Mouse (Mus musculus) testis, postnatal 14 days (tissue): ENCODE data around the gene Gm20388.
"Not testable (repeated sequence)": the region's sequence is repeated elsewhere in the genome, so short reads cannot be mapped to it uniquely, and the experiment has no call there.

Source experiments
- DNase-seq: peaks from one replicate; pipeline ENCODE4 v3.0.0; 2021; ENCODE audit warnings: low spot score

Gm20388 gene

GRCm38 (mm10) chr8:120338678-120339077 lies 428.0 kb downstream of the Gm20388 start:
- DNase-seq: no peak

GRCm38 (mm10) chr8:120339743-120340142 lies 429.1 kb downstream of the Gm20388 start:
- peak; percentile 53 for DNase-seq

GRCm38 (mm10) chr8:120341124-120341523 lies 430.5 kb downstream of the Gm20388 start:
- DNase-seq: no peak

GRCm38 (mm10) chr8:120342847-120343548 lies 432.4 kb downstream of the Gm20388 start:
- DNase-seq: no peak

- no peak for DNase-seq
Measured at GRCm38 (mm10) chr8:120343582-120343981, 432.9 kb downstream of the Gm20388 start.

- DNase-seq: no peak
Measured at GRCm38 (mm10) chr8:120344166-120344565, 433.5 kb downstream of the Gm20388 start.

- DNase-seq: no peak
Measured at GRCm38 (mm10) chr8:120344583-120344982, 433.9 kb downstream of the Gm20388 start.

GRCm38 (mm10) chr8:120347734-120348341 lies 437.2 kb downstream of the Gm20388 start:
- DNase-seq: no peak

GRCm38 (mm10) chr8:120348922-120349321 lies 438.3 kb downstream of the Gm20388 start:
- no peak for DNase-seq

GRCm38 (mm10) chr8:120351332-120352071 lies 440.9 kb downstream of the Gm20388 start:
- DNase-seq: no peak

- DNase-seq: no peak
Measured at GRCm38 (mm10) chr8:120352096-120352495, 441.5 kb downstream of the Gm20388 start.

GRCm38 (mm10) chr8:120356067-120356466 lies 445.4 kb downstream of the Gm20388 start:
- no peak for DNase-seq

GRCm38 (mm10) chr8:120357504-120357903 lies 446.9 kb downstream of the Gm20388 start:
- DNase-seq: no peak

GRCm38 (mm10) chr8:120361301-120361700 lies 450.7 kb downstream of the Gm20388 start:
- DNase-seq: no peak

- DNase-seq: no peak
Measured at GRCm38 (mm10) chr8:120363552-120364071, 453.0 kb downstream of the Gm20388 start.

GRCm38 (mm10) chr8:120364093-120364725 lies 453.6 kb downstream of the Gm20388 start:
- DNase-seq: no peak

GRCm38 (mm10) chr8:120366840-120367239 lies 456.2 kb downstream of the Gm20388 start:
- DNase-seq: no peak

GRCm38 (mm10) chr8:120368191-120368590 lies 457.6 kb downstream of the Gm20388 start:
- not testable (repeated sequence) for DNase-seq

- DNase-seq: peak; percentile 85
Measured at GRCm38 (mm10) chr8:120368814-120369649, 458.4 kb downstream of the Gm20388 start.

- DNase-seq: peak; percentile 34
Measured at GRCm38 (mm10) chr8:120369956-120370355, 459.3 kb downstream of the Gm20388 start.

- DNase-seq: no peak
Measured at GRCm38 (mm10) chr8:120370461-120370860, 459.8 kb downstream of the Gm20388 start.
